Mouse (Mus musculus) thymus, postnatal 36 days (tissue): ENCODE measurements around the gene Fos.

Source experiments
- DNase-seq, 2 experiments: peaks; one replicate each; pipeline ENCODE4 v3.0.0; 2022; ENCODE audit warnings: mixed read lengths in 2 of 2

The Fos gene

GRCm38 (mm10) chr12:85473481-85474297 is at the start of gene Fos:
Gene Fos (plus strand): TSS chr12:85473890.
- peak; percentile 85 to 87 for DNase-seq

- DNase-seq, result no peak
Measured at GRCm38 (mm10) chr12:85425721-85426120, 48.0 kb upstream of the Fos start.

- no peak for DNase-seq
Measured at GRCm38 (mm10) chr12:85426126-85426525, 47.6 kb upstream of the Fos start.

- no peak for DNase-seq
Measured at GRCm38 (mm10) chr12:85427802-85428201, 45.9 kb upstream of the Fos start.

- DNase-seq, result no peak
Measured at GRCm38 (mm10) chr12:85429999-85430398, 43.7 kb upstream of the Fos start.

- DNase-seq, result peak in 1 of 2 experiments; percentile 33
Measured at GRCm38 (mm10) chr12:85430434-85430833, 43.3 kb upstream of the Fos start.

GRCm38 (mm10) chr12:85433850-85434249 is 39.8 kb upstream of the Fos start:
- DNase-seq, result no peak

GRCm38 (mm10) chr12:85434526-85434925 is 39.2 kb upstream of the Fos start:
- no peak for DNase-seq

- no peak for DNase-seq
Measured at GRCm38 (mm10) chr12:85436021-85436621, 37.6 kb upstream of the Fos start.

GRCm38 (mm10) chr12:85437172-85437876 is 36.4 kb upstream of the Fos start:
- no peak for DNase-seq

GRCm38 (mm10) chr12:85443456-85443855 is 30.2 kb upstream of the Fos start:
- no peak for DNase-seq

- DNase-seq, result peak; percentile 59 to 63
Measured at GRCm38 (mm10) chr12:85444646-85445045, 29.0 kb upstream of the Fos start.

- peak in 1 of 2 experiments; percentile 24 for DNase-seq
Measured at GRCm38 (mm10) chr12:85447009-85447408, 26.7 kb upstream of the Fos start.

- no peak for DNase-seq
Measured at GRCm38 (mm10) chr12:85447490-85447889, 26.2 kb upstream of the Fos start.

- no peak for DNase-seq
Measured at GRCm38 (mm10) chr12:85449478-85449877, 24.2 kb upstream of the Fos start.

- no peak for DNase-seq
Measured at GRCm38 (mm10) chr12:85451693-85452491, 21.8 kb upstream of the Fos start.

- DNase-seq, result peak; percentile 96 to 98
Measured at GRCm38 (mm10) chr12:85455065-85456058, 18.3 kb upstream of the Fos start.

- DNase-seq, result no peak
Measured at GRCm38 (mm10) chr12:85456276-85456675, 17.4 kb upstream of the Fos start.

GRCm38 (mm10) chr12:85456966-85457505 is 16.7 kb upstream of the Fos start:
- DNase-seq, result no peak

GRCm38 (mm10) chr12:85459820-85460219 is 13.9 kb upstream of the Fos start:
- DNase-seq, result no peak
